Mouse (Mus musculus) forebrain, embryonic 16.5 days (tissue): ENCODE results near the gene Acr. TPM values are rescaled to one million over a fixed set of nuclear protein-coding genes. Genes with fewer than 3 reads are reported as not detected.

Experiments
- ATAC-seq: fragments of 200-750 bp; cut with Nextera tagmentation; 2 replicates; pipeline ENCODE4 v1.8.0; 2017; ENCODE audit warnings: mild to moderate bottlenecking, moderate library complexity
- H3K27ac ChIP-seq: fragments of 300-500 bp; sonication (generic); 2 replicates; pipeline ENCODE4 v1.5.1; 2014; ENCODE audit warnings: low read length, control low read depth
- H3K27me3 ChIP-seq: fragments of 300-500 bp; sonication (generic); replicated peaks from 2 replicates; pipeline ENCODE4 v1.6.1; 2014; ENCODE audit warnings: low read length; ENCODE audit not compliant: control insufficient read depth, insufficient read depth
- H3K36me3 ChIP-seq: fragments of 300-500 bp; sonication (generic); 2 replicates; pipeline ENCODE4 v1.6.1; 2014; ENCODE audit not compliant: control insufficient read depth, insufficient read depth
- H3K4me1 ChIP-seq: fragments of 300-500 bp; sonication (generic); replicated peaks from 2 replicates; pipeline ENCODE4 v1.6.1; 2014; ENCODE audit warnings: low read length; ENCODE audit not compliant: control insufficient read depth, insufficient read depth
- H3K4me2 ChIP-seq: fragments of 300-500 bp; sonication (generic); 2 replicates; pipeline ENCODE4 v1.6.1; 2014; ENCODE audit warnings: mild to moderate bottlenecking, low read length, control low read depth
- H3K4me3 ChIP-seq: fragments of 300-500 bp; sonication (generic); replicated peaks from 2 replicates; pipeline ENCODE4 v1.5.1; 2014; ENCODE audit warnings: mild to moderate bottlenecking, low read length, control low read depth
- H3K9ac ChIP-seq: fragments of 300-500 bp; sonication (generic); replicated peaks from 2 replicates; pipeline ENCODE4 v1.6.1; 2014; ENCODE audit warnings: low read depth, low read length, control low read depth
- H3K9me3 ChIP-seq: fragments of 300-500 bp; sonication (generic); 2 replicates; pipeline ENCODE4 v1.6.1; 2016; ENCODE audit warnings: low read length; ENCODE audit not compliant: control insufficient read depth
- WGBS: fragments of 180-500 bp; shearing (Covaris S2); extraction: QIAGEN DNeasy Blood & Tissue Kit; methylation state at CpG from one replicate; pipeline ENCODE4 v1.1.7; 2014; 5-methylcytosine and 5-hydroxymethylcytosine counted together
- polyA plus RNA-seq: library from polyadenylated mRNA; unstranded; fragments of >200 nt; fragmentation: Nextera tagmentation; extraction: Ambion mirVana; gene quantifications from 2 replicates; pipeline ENCODE4 v1.2.1, GENCODE M21; 2015

The Acr gene
- polyA plus RNA-seq, 1 experiment from 2014 or later: 2.3 TPM

GRCm38 (mm10) chr15:89557179-89557995 is 10.7 kb upstream of the Acr start:
- Histone ChIP-seq H3K4me2 (peak overlapping the region; percentile 37), H3K4me3 (peak overlapping the region; percentile 15; the same call in 1 of the 2 replicates), H3K4me1 (peaks cover 16% of the 10 kb centered on the region), H3K9me3 (no peaks in the 10 kb centered on the region), H3K9ac (no peak overlapping the region), H3K27ac (no peak overlapping the region), H3K36me3 (no peaks in the 10 kb centered on the region), H3K27me3 (peaks cover 30% of the 10 kb centered on the region)
- ATAC-seq: no peak; the same call in 1 of the 2 replicates
- WGBS: 11% methylated on average over 40 of the region's 40 CpGs

DNA sequence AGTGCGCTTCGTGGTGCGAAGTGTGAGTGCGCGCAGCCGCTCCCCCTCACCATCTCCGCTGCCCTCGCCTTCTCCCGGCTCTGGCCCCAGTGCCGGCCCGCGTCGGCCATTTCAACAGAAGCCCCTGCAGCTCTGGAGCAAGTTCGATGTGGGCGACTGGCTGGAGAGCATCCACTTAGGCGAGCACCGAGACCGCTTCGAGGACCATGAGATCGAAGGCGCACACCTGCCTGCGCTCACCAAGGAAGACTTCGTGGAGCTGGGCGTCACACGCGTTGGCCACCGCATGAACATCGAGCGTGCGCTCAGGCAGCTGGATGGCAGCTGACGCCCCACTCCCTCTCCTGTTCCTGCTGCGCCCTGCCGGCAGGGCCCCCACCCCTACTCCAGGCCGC is 10.1 kb upstream of the Acr start:
- 7% methylated on average over 34 of the region's 34 CpGs for WGBS
- no peak for ATAC-seq
- Histone ChIP-seq H3K9ac (no peak overlapping the region), H3K4me3 (no peak overlapping the region; the same call in 1 of the 2 replicates), H3K4me1 (peaks cover 16% of the 10 kb centered on the region), H3K27me3 (peaks cover 30% of the 10 kb centered on the region), H3K27ac (no peak overlapping the region), H3K9me3 (no peaks in the 10 kb centered on the region), H3K36me3 (no peaks in the 10 kb centered on the region), H3K4me2 (no peak overlapping the region)

DNA sequence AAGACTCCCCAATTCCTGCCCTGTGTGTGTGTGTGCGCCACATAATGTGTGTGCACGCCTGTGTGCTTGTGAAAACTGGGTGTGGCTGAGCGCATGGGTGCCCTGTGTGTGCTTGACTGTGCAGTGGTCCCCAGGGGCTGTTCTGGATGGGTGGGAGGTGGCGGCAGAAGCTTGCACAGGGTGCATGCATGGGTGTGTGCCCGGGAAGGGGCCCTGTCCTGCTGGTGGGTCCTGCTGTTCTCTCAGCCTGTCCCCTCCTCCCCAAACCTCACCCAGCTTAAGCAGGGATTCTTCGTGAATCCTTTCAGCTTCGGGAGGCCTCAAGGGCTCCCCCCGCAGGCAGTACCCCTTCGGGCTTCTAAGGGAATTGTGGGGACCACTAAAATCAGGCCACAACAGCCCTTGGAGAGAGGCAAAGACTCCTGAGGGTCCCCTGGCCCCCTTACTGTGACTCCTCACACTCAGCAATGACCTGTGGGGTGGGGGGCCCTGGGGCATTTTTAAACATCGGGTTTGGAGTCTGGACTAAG is 8.9 kb upstream of the Acr start:
- ATAC-seq: peak; percentile 17; the same call in 1 of the 2 replicates
- Histone ChIP-seq H3K4me1 (peaks cover 16% of the 10 kb centered on the region), H3K36me3 (no peaks in the 10 kb centered on the region), H3K9ac (no peak overlapping the region), H3K27me3 (peaks cover 30% of the 10 kb centered on the region), H3K4me3 (no peak overlapping the region), H3K4me2 (no peak overlapping the region), H3K27ac (no peak overlapping the region), H3K9me3 (no peaks in the 10 kb centered on the region)
- WGBS: 35% methylated on average over 10 of the region's 10 CpGs

- Histone ChIP-seq H3K36me3 (no peaks in the 10 kb centered on the region), H3K4me1 (no peaks in the 10 kb centered on the region), H3K9me3 (no peaks in the 10 kb centered on the region), H3K27ac (no peak overlapping the region), H3K4me3 (no peak overlapping the region), H3K27me3 (no peaks in the 10 kb centered on the region), H3K9ac (no peak overlapping the region), H3K4me2 (no peak overlapping the region)
- WGBS: 76% methylated on average over 8 of the region's 8 CpGs
- no peak for ATAC-seq
These were observed 4.0 kb downstream of the Acr start for GRCm38 (mm10) chr15:89572147-89572546.

DNA sequence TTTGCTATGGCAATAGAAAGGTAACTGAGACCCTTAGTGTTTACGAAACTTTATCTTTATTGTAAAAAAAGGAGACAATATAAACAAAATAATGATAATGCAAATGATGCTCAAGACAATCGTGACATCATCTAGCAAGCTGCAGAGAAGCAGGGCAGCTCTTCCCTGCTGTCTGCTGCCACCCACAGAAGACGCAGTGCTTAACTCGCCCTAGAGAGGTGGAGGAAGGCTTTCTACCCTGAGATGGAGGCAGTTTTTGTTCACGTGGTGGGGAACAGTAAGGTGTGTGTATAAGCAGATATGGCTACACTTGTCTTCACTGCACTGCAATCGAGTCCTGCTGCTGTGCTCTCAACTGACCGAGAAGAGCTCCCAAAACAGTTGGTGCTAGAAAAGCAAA is 14.4 kb downstream of the Acr start:
- H3K36me3 ChIP-seq: peaks cover 5% of the 10 kb centered on the region; the same call in 1 of the 2 replicates
- H3K4me3 ChIP-seq: no peak overlapping the region
- WGBS: 86% methylated on average over 7 of the region's 7 CpGs
- H3K4me2 ChIP-seq: no peak overlapping the region
- H3K9me3 ChIP-seq: no peaks in the 10 kb centered on the region
- no peak for ATAC-seq
- no peaks in the 10 kb centered on the region for H3K4me1 ChIP-seq
- H3K27me3 ChIP-seq: no peaks in the 10 kb centered on the region
- H3K9ac ChIP-seq: no peak overlapping the region
- no peak overlapping the region for H3K27ac ChIP-seq

- 92% methylated on average over 5 of the region's 5 CpGs for WGBS
- Histone ChIP-seq H3K9ac (no peak overlapping the region), H3K4me1 (peaks cover 3% of the 10 kb centered on the region; the same call in 1 of the 2 replicates), H3K4me3 (no peak overlapping the region), H3K36me3 (peaks cover 5% of the 10 kb centered on the region; the same call in 1 of the 2 replicates), H3K9me3 (no peaks in the 10 kb centered on the region), H3K27me3 (no peaks in the 10 kb centered on the region), H3K27ac (no peak overlapping the region), H3K4me2 (no peak overlapping the region)
- no peak for ATAC-seq
These were observed 17.0 kb downstream of the Acr start for GRCm38 (mm10) chr15:89585101-89585500.

DNA sequence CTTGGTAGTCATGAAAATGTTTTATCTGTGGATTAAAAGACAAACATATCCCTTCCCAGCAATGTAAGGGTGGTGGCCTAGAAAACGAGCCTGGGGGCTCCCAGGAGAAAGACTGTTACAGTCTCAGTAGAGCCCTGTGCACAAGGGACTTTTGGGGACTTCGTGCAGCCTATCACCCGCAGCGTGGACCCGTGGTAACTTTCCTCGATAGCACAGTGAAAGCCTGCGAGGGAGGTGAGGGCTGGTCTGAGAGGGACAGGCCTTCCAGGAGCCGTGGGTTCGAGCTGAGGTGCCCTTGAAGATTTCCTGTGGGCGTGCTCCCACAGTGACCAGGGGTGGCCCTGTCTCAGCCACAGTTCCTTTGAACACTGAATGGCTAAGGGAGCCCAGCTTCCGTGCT is 17.5 kb downstream of the Acr start:
- Histone ChIP-seq H3K9me3 (no peaks in the 10 kb centered on the region), H3K4me1 (peaks cover 8% of the 10 kb centered on the region), H3K4me3 (no peak overlapping the region), H3K27me3 (no peaks in the 10 kb centered on the region), H3K9ac (no peak overlapping the region), H3K27ac (no peak overlapping the region), H3K36me3 (peaks cover 5% of the 10 kb centered on the region; the same call in 1 of the 2 replicates), H3K4me2 (no peak overlapping the region)
- WGBS: 90% methylated on average over 11 of the region's 11 CpGs
- ATAC-seq: no peak

DNA sequence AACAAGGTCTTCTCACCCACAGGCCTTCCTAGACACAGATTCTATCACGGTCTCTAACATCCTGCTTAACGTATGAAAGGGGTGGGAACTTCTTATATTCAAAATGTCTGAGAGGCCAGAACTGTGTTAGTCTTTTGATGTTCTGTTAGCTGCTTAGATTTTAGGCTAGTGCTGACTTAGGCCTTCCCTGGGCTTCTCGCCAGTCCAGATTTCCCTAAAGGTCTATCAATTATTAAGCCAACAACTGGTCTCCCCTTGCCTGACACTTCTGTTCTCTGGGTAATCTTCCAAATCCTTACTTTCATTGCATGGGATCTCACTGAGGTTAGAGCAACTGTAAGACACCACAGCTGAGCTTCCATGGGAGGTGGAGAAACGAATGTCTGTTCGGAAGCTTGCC is 21.0 kb downstream of the Acr start:
- Histone ChIP-seq H3K27ac (no peak overlapping the region), H3K9ac (no peak overlapping the region), H3K9me3 (no peaks in the 10 kb centered on the region), H3K27me3 (no peaks in the 10 kb centered on the region), H3K36me3 (no peaks in the 10 kb centered on the region), H3K4me2 (no peak overlapping the region), H3K4me1 (peaks cover 17% of the 10 kb centered on the region), H3K4me3 (no peak overlapping the region)
- no peak for ATAC-seq
- WGBS: 88% methylated on average over 5 of the region's 5 CpGs

- peak overlapping the region; percentile 73 for H3K4me2 ChIP-seq
- peak overlapping the region; percentile 64 for H3K9ac ChIP-seq
- ATAC-seq: no peak; the same call in none of the 2 replicates
- no peaks in the 10 kb centered on the region for H3K9me3 ChIP-seq
- peaks cover 17% of the 10 kb centered on the region for H3K4me1 ChIP-seq
- no peaks in the 10 kb centered on the region for H3K36me3 ChIP-seq
- H3K27me3 ChIP-seq: no peaks in the 10 kb centered on the region
- WGBS: 2% methylated on average over 30 of the region's 30 CpGs
- peak overlapping the region; percentile 39; the same call in 1 of the 2 replicates for H3K27ac ChIP-seq
- peak overlapping the region; percentile 58 for H3K4me3 ChIP-seq
These were observed 23.2 kb downstream of the Acr start for GRCm38 (mm10) chr15:89591317-89591716.
